Mouse (Mus musculus): ENCODE measurements around the gene Ddx21. TPM values are rescaled to one million over a fixed set of nuclear protein-coding genes. Genes with fewer than 3 reads are reported as not detected.

Gene Ddx21
- polyA plus RNA-seq, 1 experiment from 2014 or later: 17.0 TPM

DNA sequence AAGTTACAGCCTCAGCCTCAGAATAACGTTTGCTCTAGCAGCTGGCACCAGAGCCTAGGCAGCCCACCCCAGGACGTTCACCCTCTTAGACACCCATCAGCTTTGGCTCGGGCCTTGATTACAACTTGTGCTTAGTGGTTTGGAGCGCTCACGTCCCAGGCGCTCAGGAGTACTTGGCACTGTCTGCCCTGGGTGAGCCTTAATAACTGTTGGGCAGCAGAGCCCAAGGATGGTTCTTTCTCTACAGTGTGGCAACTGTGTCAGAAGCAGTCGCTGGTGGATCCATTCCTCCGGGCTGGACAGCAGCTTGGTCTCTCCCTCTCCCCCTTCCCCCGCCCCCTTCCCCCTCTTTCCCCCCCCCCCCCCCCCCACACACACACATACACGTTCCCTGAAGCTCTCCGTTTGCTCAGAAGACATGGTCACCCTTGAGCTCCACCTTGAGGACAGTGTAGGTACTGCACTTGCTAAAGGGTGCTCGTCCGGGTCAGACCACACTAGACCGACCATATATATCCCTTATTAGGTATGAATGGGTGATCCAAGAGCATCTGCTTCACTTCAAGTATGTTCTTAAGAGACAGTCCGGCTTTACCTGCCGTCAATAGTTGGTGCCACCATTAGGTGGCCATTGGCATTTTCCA is 52.4 kb downstream of the Ddx21 start:
- no peaks in the 10 kb centered on the region for H3K27me3 ChIP-seq (replicated peaks; ENCODE audit: control insufficient read depth, insufficient read depth, low read length)
- no peaks in the 10 kb centered on the region for H3K36me3 ChIP-seq (ENCODE audit: control insufficient read depth, insufficient read depth, low read length)
- H3K9me3 ChIP-seq (ENCODE audit: control insufficient read depth, low read length): no peaks in the 10 kb centered on the region
- WGBS: 28% methylated on average over 15 of the region's 16 CpGs
- H3K9ac ChIP-seq (ENCODE audit: low read depth, low read length): no peak overlapping the region
- H3K4me1 ChIP-seq (ENCODE audit: control insufficient read depth, insufficient read depth, low read length): no peaks in the 10 kb centered on the region
- no peak overlapping the region for H3K27ac ChIP-seq (ENCODE audit: low read length)
- H3K4me2 ChIP-seq (ENCODE audit: low read depth, low read length): no peak overlapping the region
- H3K4me3 ChIP-seq (ENCODE audit: low read length): no peak overlapping the region
- ATAC-seq: peak; percentile 31; the same call in 1 of the 2 replicates

DNA sequence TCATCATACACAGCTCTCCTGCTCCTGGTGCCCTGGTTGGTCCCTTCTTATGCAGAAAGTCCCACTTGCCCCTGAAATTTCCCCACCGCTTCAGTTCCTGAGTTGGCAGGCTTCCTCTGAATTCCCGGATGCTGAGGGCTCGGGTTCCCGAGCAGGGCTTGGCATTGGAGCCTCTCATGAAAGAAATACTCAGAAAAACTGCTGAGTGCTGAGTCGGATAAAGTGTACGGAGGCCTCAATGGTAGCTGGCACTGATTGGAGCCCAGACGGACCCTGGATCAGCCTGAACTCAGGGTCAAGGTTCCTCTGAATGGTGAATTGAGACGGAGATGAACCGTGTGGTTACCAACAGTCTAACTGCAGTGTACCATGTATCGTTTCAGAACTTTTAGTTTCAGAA is 55.6 kb downstream of the Ddx21 start:
- Histone ChIP-seq H3K9me3 (ENCODE audit: control insufficient read depth, low read length) (no peaks in the 10 kb centered on the region), H3K36me3 (ENCODE audit: control insufficient read depth, insufficient read depth, low read length) (no peaks in the 10 kb centered on the region), H3K4me2 (ENCODE audit: low read depth, low read length) (no peak overlapping the region), H3K4me3 (ENCODE audit: low read length) (no peak overlapping the region), H3K27me3 (replicated peaks; ENCODE audit: control insufficient read depth, insufficient read depth, low read length) (no peaks in the 10 kb centered on the region), H3K4me1 (ENCODE audit: control insufficient read depth, insufficient read depth, low read length) (no peaks in the 10 kb centered on the region), H3K9ac (ENCODE audit: low read depth, low read length) (no peak overlapping the region), H3K27ac (ENCODE audit: low read length) (no peak overlapping the region)
- ATAC-seq: no peak
- 74% methylated on average over 10 of the region's 10 CpGs for WGBS

GRCm38 (mm10) chr10:62545759-62546158 is 56.3 kb downstream of the Ddx21 start:
- Histone ChIP-seq H3K4me1 (ENCODE audit: control insufficient read depth, insufficient read depth, low read length) (no peaks in the 10 kb centered on the region), H3K9me3 (ENCODE audit: control insufficient read depth, low read length) (no peaks in the 10 kb centered on the region), H3K4me3 (ENCODE audit: low read length) (no peak overlapping the region), H3K9ac (ENCODE audit: low read depth, low read length) (no peak overlapping the region), H3K4me2 (ENCODE audit: low read depth, low read length) (no peak overlapping the region), H3K36me3 (ENCODE audit: control insufficient read depth, insufficient read depth, low read length) (no peaks in the 10 kb centered on the region), H3K27me3 (replicated peaks; ENCODE audit: control insufficient read depth, insufficient read depth, low read length) (no peaks in the 10 kb centered on the region), H3K27ac (ENCODE audit: low read length) (no peak overlapping the region)
- no peak for ATAC-seq

GRCm38 (mm10) chr10:62544316-62544715 is 57.8 kb downstream of the Ddx21 start:
- no peaks in the 10 kb centered on the region for H3K27me3 ChIP-seq (replicated peaks; ENCODE audit: control insufficient read depth, insufficient read depth, low read length)
- no peaks in the 10 kb centered on the region for H3K9me3 ChIP-seq (ENCODE audit: control insufficient read depth, low read length)
- no peak overlapping the region for H3K4me3 ChIP-seq (ENCODE audit: low read length)
- no peaks in the 10 kb centered on the region for H3K4me1 ChIP-seq (ENCODE audit: control insufficient read depth, insufficient read depth, low read length)
- no peak overlapping the region for H3K27ac ChIP-seq (ENCODE audit: low read length)
- H3K4me2 ChIP-seq (ENCODE audit: low read depth, low read length): no peak overlapping the region
- WGBS: 88% methylated on average over 4 of the region's 4 CpGs
- ATAC-seq: no peak
- H3K36me3 ChIP-seq (ENCODE audit: control insufficient read depth, insufficient read depth, low read length): no peaks in the 10 kb centered on the region
- H3K9ac ChIP-seq (ENCODE audit: low read depth, low read length): no peak overlapping the region

DNA sequence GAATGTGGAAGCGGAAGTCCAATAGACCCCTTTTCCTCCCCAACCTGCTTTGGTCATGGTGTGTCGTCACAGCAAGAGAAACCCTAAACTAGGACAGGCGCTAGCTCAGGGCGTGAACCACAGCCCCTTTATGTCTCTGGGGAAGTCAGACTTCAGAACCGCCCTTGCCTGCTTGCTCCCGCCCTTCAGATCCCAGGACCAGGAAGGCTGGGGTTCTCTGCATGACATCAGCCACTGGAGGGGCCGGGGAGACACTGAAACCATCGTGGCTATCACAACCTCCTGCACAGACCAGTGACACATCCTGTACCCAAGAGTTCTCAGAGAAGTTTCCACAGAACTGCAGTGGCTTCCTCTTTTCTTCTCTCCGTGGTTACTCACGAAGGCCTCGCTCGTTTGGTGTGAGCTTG is 58.7 kb downstream of the Ddx21 start:
- Histone ChIP-seq H3K9ac (ENCODE audit: low read depth, low read length) (no peak overlapping the region), H3K27me3 (replicated peaks; ENCODE audit: control insufficient read depth, insufficient read depth, low read length) (no peaks in the 10 kb centered on the region), H3K4me1 (ENCODE audit: control insufficient read depth, insufficient read depth, low read length) (no peaks in the 10 kb centered on the region), H3K4me2 (ENCODE audit: low read depth, low read length) (no peak overlapping the region), H3K9me3 (ENCODE audit: control insufficient read depth, low read length) (no peaks in the 10 kb centered on the region), H3K36me3 (ENCODE audit: control insufficient read depth, insufficient read depth, low read length) (no peaks in the 10 kb centered on the region), H3K4me3 (ENCODE audit: low read length) (no peak overlapping the region), H3K27ac (ENCODE audit: low read length) (no peak overlapping the region)
- 80% methylated on average over 12 of the region's 12 CpGs for WGBS
- no peak for ATAC-seq

- Histone ChIP-seq H3K4me3 (ENCODE audit: low read length) (no peak overlapping the region), H3K4me1 (ENCODE audit: control insufficient read depth, insufficient read depth, low read length) (no peaks in the 10 kb centered on the region), H3K9me3 (ENCODE audit: control insufficient read depth, low read length) (no peaks in the 10 kb centered on the region), H3K9ac (ENCODE audit: low read depth, low read length) (no peak overlapping the region), H3K36me3 (ENCODE audit: control insufficient read depth, insufficient read depth, low read length) (no peaks in the 10 kb centered on the region), H3K4me2 (ENCODE audit: low read depth, low read length) (no peak overlapping the region), H3K27me3 (replicated peaks; ENCODE audit: control insufficient read depth, insufficient read depth, low read length) (no peaks in the 10 kb centered on the region), H3K27ac (ENCODE audit: low read length) (no peak overlapping the region)
- no peak for ATAC-seq
- WGBS: 88% methylated on average over 8 of the region's 8 CpGs
Observed at GRCm38 (mm10) chr10:62542928-62543327, 59.2 kb downstream of the Ddx21 start.

DNA sequence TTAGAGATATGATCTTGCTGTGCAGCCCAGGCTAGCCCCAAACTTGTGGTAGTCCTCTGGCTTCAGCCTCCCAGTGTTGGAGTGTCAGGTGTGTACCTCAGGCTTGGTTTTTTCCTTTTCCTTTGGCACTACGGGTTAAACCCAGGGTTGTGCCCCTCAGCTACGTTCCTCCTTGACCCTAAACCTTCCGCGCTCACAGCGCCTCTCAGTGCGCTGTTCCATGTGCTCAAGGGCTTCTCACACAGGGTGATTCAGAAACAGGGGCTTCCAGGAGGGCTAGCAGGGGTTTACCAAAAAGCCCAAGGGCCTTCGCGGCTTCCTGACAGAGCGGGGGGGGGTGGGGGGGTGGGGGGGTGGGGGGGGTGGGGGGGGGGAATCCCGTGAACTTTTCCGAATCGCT is 59.6 kb downstream of the Ddx21 start:
- no peaks in the 10 kb centered on the region for H3K36me3 ChIP-seq (ENCODE audit: control insufficient read depth, insufficient read depth, low read length)
- H3K9ac ChIP-seq (ENCODE audit: low read depth, low read length): no peak overlapping the region
- no peaks in the 10 kb centered on the region for H3K4me1 ChIP-seq (ENCODE audit: control insufficient read depth, insufficient read depth, low read length)
- no peak overlapping the region for H3K27ac ChIP-seq (ENCODE audit: low read length)
- no peak for ATAC-seq
- H3K4me3 ChIP-seq (ENCODE audit: low read length): no peak overlapping the region
- WGBS: 95% methylated on average over 11 of the region's 12 CpGs
- no peaks in the 10 kb centered on the region for H3K27me3 ChIP-seq (replicated peaks; ENCODE audit: control insufficient read depth, insufficient read depth, low read length)
- H3K4me2 ChIP-seq (ENCODE audit: low read depth, low read length): no peak overlapping the region
- H3K9me3 ChIP-seq (ENCODE audit: control insufficient read depth, low read length): no peaks in the 10 kb centered on the region

DNA sequence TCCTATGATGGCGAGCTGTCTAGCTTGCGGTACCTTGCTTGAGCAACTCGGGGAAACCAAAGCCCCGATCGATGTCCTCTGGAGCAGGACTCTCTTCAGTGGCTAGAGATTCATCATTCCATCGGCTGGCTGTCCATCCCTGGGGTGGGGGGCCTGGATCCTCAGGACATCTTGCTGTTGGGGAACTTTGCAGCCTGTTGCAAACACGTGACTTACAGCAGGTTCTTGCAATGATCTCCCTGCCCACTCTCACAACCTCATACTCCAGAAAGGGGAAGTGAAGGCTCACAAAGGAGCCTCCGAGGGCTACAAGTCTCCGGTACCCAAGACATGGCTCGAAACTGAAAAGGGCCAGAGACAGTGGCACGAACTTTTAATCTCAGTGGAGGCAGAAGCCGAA is 60.6 kb downstream of the Ddx21 start:
- no peak overlapping the region for H3K9ac ChIP-seq (ENCODE audit: low read depth, low read length)

GRCm38 (mm10) chr10:62540800-62541199 is 61.3 kb downstream of the Ddx21 start:
- Histone ChIP-seq H3K27me3 (replicated peaks; ENCODE audit: control insufficient read depth, insufficient read depth, low read length) (no peaks in the 10 kb centered on the region), H3K9ac (ENCODE audit: low read depth, low read length) (no peak overlapping the region), H3K9me3 (ENCODE audit: control insufficient read depth, low read length) (no peaks in the 10 kb centered on the region), H3K4me1 (ENCODE audit: control insufficient read depth, insufficient read depth, low read length) (no peaks in the 10 kb centered on the region), H3K4me2 (ENCODE audit: low read depth, low read length) (no peak overlapping the region), H3K4me3 (ENCODE audit: low read length) (no peak overlapping the region), H3K36me3 (ENCODE audit: control insufficient read depth, insufficient read depth, low read length) (no peaks in the 10 kb centered on the region), H3K27ac (ENCODE audit: low read length) (no peak overlapping the region)
- no peak for ATAC-seq
- WGBS: 61% methylated on average over 3 of the region's 3 CpGs

More for the DNA sequence above, 60.6 kb downstream of the Ddx21 start:
- no peaks in the 10 kb centered on the region for H3K36me3 ChIP-seq (ENCODE audit: control insufficient read depth, insufficient read depth, low read length)
- WGBS: 92% methylated on average over 12 of the region's 12 CpGs
- no peaks in the 10 kb centered on the region for H3K27me3 ChIP-seq (replicated peaks; ENCODE audit: control insufficient read depth, insufficient read depth, low read length)
- H3K4me1 ChIP-seq (ENCODE audit: control insufficient read depth, insufficient read depth, low read length): no peaks in the 10 kb centered on the region
- no peak overlapping the region for H3K4me2 ChIP-seq (ENCODE audit: low read depth, low read length)
- no peaks in the 10 kb centered on the region for H3K9me3 ChIP-seq (ENCODE audit: control insufficient read depth, low read length)
- no peak overlapping the region for H3K4me3 ChIP-seq (ENCODE audit: low read length)
- ATAC-seq: no peak
- no peak overlapping the region for H3K27ac ChIP-seq (ENCODE audit: low read length)

- no peak for ATAC-seq
- H3K4me1 ChIP-seq (ENCODE audit: control insufficient read depth, insufficient read depth, low read length): no peaks in the 10 kb centered on the region
- H3K4me3 ChIP-seq (ENCODE audit: low read length): no peak overlapping the region
- H3K9ac ChIP-seq (ENCODE audit: low read depth, low read length): no peak overlapping the region
- H3K36me3 ChIP-seq (ENCODE audit: control insufficient read depth, insufficient read depth, low read length): no peaks in the 10 kb centered on the region
- no peak overlapping the region for H3K27ac ChIP-seq (ENCODE audit: low read length)
- WGBS: 81% methylated on average over 7 of the region's 7 CpGs
- no peaks in the 10 kb centered on the region for H3K9me3 ChIP-seq (ENCODE audit: control insufficient read depth, low read length)
- H3K27me3 ChIP-seq (replicated peaks; ENCODE audit: control insufficient read depth, insufficient read depth, low read length): no peaks in the 10 kb centered on the region
- no peak overlapping the region for H3K4me2 ChIP-seq (ENCODE audit: low read depth, low read length)
Observed at GRCm38 (mm10) chr10:62534509-62534908, 67.6 kb downstream of the Ddx21 start.
